Mouse (Mus musculus): ENCODE data around the gene Klhl22. TPM values are rescaled to one million over a fixed set of nuclear protein-coding genes. Genes with fewer than 3 reads are reported as not detected.

Klhl22 gene
- polyA plus RNA-seq, 1 experiment, result 12.4 TPM

GRCm38 (mm10) chr16:17776828-17777227 lies 17.4 kb downstream of the Klhl22 start:
- Histone ChIP-seq H3K4me3 (ENCODE audit: insufficient read depth, low read length) (no peak overlapping the region), H3K4me1 (ENCODE audit: control insufficient read depth, insufficient read depth, low read length) (peaks cover 8% of the 10 kb centered on the region), H3K27ac (ENCODE audit: insufficient read depth, low read depth, low read length) (no peak overlapping the region)
- TF ChIP-seq CTCF (IDR thresholded peaks at IDR 0.05; ENCODE audit: low read depth, low read length) (peak; percentile 40; the same call in 1 of the 2 replicates), POLR2A (IDR thresholded peaks at IDR 0.05; ENCODE audit: borderline replicate concordance, low read depth, low read length) (no peak)

GRCm38 (mm10) chr16:17778223-17778622 lies 18.8 kb downstream of the Klhl22 start:
- Histone ChIP-seq H3K4me1 (ENCODE audit: control insufficient read depth, insufficient read depth, low read length) (peaks cover 8% of the 10 kb centered on the region), H3K27ac (ENCODE audit: insufficient read depth, low read depth, low read length) (no peak overlapping the region), H3K4me3 (ENCODE audit: insufficient read depth, low read length) (no peak overlapping the region)
- TF ChIP-seq POLR2A (IDR thresholded peaks at IDR 0.05; ENCODE audit: borderline replicate concordance, low read depth, low read length) (no peak), CTCF (IDR thresholded peaks at IDR 0.05; ENCODE audit: low read depth, low read length) (no peak)

DNA sequence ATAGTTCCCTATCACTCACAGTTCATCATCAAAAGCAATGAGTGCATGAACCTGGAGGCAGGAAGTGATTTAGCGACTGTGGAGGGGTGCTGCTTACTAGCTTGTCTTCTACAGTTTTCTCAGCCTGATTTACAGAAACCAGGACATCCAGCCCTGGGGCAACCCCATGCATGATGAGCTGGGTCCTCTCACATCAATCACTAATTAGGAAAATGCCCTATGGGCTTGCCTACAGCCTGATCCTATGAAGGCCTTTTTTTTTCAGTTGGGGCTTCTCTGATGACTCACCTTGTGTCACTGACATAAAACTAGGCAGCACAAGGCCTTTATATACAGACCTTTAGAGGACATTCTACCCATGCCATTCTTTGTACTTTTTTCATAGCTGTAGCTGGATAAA lies 20.3 kb downstream of the Klhl22 start:
- TF ChIP-seq CTCF (IDR thresholded peaks at IDR 0.05; ENCODE audit: low read depth, low read length) (no peak), POLR2A (IDR thresholded peaks at IDR 0.05; ENCODE audit: borderline replicate concordance, low read depth, low read length) (no peak)
- H3K27ac ChIP-seq (ENCODE audit: insufficient read depth, low read depth, low read length), result no peak overlapping the region
- H3K4me1 ChIP-seq (ENCODE audit: control insufficient read depth, insufficient read depth, low read length), result peaks cover 10% of the 10 kb centered on the region
- no peak overlapping the region for H3K4me3 ChIP-seq (ENCODE audit: insufficient read depth, low read length)

DNA sequence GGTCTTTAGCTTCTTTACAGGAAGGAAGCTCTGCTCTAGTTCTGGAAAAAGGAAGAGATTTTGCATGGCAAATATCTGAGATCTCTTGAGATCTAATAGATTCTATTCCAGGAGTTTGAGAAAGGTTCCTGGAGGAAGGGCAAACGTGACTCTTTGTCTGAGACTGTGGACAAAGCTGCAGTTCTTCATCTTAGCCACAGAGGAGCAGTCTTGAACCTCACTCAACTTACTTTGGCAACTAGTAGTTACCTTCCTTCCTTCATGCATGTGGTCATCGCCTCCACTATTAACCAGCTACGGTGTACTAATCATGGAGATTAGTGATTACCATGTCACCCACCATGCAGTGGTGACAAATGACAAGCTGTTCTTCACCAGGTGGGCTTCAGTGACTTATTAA lies 25.9 kb downstream of the Klhl22 start:
- Histone ChIP-seq H3K4me1 (ENCODE audit: control insufficient read depth, insufficient read depth, low read length) (0 out of 2 replicates have a peak, but pooled peaks cover 2% of the 10 kb centered on the region), H3K27ac (ENCODE audit: insufficient read depth, low read depth, low read length) (no peak overlapping the region), H3K4me3 (ENCODE audit: insufficient read depth, low read length) (no peak overlapping the region)
- no peak for TF ChIP-seq CTCF (IDR thresholded peaks at IDR 0.05; ENCODE audit: low read depth, low read length)
- TF ChIP-seq POLR2A (IDR thresholded peaks at IDR 0.05; ENCODE audit: borderline replicate concordance, low read depth, low read length), result no peak

GRCm38 (mm10) chr16:17792728-17793127 lies 33.3 kb downstream of the Klhl22 start:
- TF ChIP-seq POLR2A (IDR thresholded peaks at IDR 0.05; ENCODE audit: borderline replicate concordance, low read depth, low read length) (no peak), CTCF (IDR thresholded peaks at IDR 0.05; ENCODE audit: low read depth, low read length) (no peak)
- Histone ChIP-seq H3K4me1 (ENCODE audit: control insufficient read depth, insufficient read depth, low read length) (peaks cover 3% of the 10 kb centered on the region; the same call in 1 of the 2 replicates), H3K27ac (ENCODE audit: insufficient read depth, low read depth, low read length) (no peak overlapping the region), H3K4me3 (ENCODE audit: insufficient read depth, low read length) (no peak overlapping the region)

DNA sequence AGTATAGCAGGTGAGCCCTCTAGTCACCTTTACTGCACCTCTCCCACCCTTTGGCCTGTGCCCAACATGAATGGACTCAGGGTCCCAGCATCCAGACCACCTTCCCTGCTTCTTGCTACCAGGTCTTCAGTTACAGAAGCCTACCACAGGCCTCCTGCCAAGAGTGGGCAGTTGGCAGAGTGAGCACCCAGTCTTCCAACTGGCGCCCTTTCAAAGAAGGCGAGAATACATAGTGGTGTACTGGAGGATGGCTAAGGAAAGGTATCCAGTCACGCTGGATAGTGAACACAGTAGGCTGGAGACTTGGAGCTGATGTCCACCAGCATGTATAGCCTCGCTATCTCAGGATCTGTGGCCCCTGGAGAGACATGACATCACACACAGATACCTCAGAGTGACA lies 34.6 kb downstream of the Klhl22 start:
- no peak for TF ChIP-seq POLR2A (IDR thresholded peaks at IDR 0.05; ENCODE audit: borderline replicate concordance, low read depth, low read length)
- no peak for TF ChIP-seq CTCF (IDR thresholded peaks at IDR 0.05; ENCODE audit: low read depth, low read length)

GRCm38 (mm10) chr16:17795643-17796042 lies 36.2 kb downstream of the Klhl22 start:
- no peak overlapping the region for H3K4me3 ChIP-seq (ENCODE audit: insufficient read depth, low read length)

More for the DNA sequence above, 34.6 kb downstream of the Klhl22 start:
- Histone ChIP-seq H3K4me3 (ENCODE audit: insufficient read depth, low read length) (no peak overlapping the region), H3K27ac (ENCODE audit: insufficient read depth, low read depth, low read length) (no peak overlapping the region), H3K4me1 (ENCODE audit: control insufficient read depth, insufficient read depth, low read length) (peaks cover 3% of the 10 kb centered on the region; the same call in 1 of the 2 replicates)

GRCm38 (mm10) chr16:17796519-17796918 lies 37.1 kb downstream of the Klhl22 start:
- H3K4me3 ChIP-seq (ENCODE audit: insufficient read depth, low read length), result peak overlapping the region; percentile 16; the same call in 1 of the 2 replicates

More at GRCm38 (mm10) chr16:17795643-17796042, 36.2 kb downstream of the Klhl22 start:
- no peak overlapping the region for H3K27ac ChIP-seq (ENCODE audit: insufficient read depth, low read depth, low read length)
- peaks cover 3% of the 10 kb centered on the region; the same call in 1 of the 2 replicates for H3K4me1 ChIP-seq (ENCODE audit: control insufficient read depth, insufficient read depth, low read length)
- TF ChIP-seq CTCF (IDR thresholded peaks at IDR 0.05; ENCODE audit: low read depth, low read length) (no peak), POLR2A (IDR thresholded peaks at IDR 0.05; ENCODE audit: borderline replicate concordance, low read depth, low read length) (no peak)

GRCm38 (mm10) chr16:17796971-17797811 lies 37.8 kb downstream of the Klhl22 start, which contains the start of gene Scarf2:
Gene Scarf2 (plus strand): TSS chr16:17797282.
- Histone ChIP-seq H3K4me1 (ENCODE audit: control insufficient read depth, insufficient read depth, low read length) (peaks cover 3% of the 10 kb centered on the region; the same call in 1 of the 2 replicates), H3K27ac (ENCODE audit: insufficient read depth, low read depth, low read length) (no peak within 1 kb of the TSS), H3K4me3 (ENCODE audit: insufficient read depth, low read length) (peak within 1 kb of the TSS; percentile 16)
- no peak for TF ChIP-seq POLR2A (IDR thresholded peaks at IDR 0.05; ENCODE audit: borderline replicate concordance, low read depth, low read length)
- TF ChIP-seq CTCF (IDR thresholded peaks at IDR 0.05; ENCODE audit: low read depth, low read length), result no peak

More at GRCm38 (mm10) chr16:17796519-17796918, 37.1 kb downstream of the Klhl22 start:
- TF ChIP-seq CTCF (IDR thresholded peaks at IDR 0.05; ENCODE audit: low read depth, low read length), result no peak
- no peak for TF ChIP-seq POLR2A (IDR thresholded peaks at IDR 0.05; ENCODE audit: borderline replicate concordance, low read depth, low read length)
- H3K27ac ChIP-seq (ENCODE audit: insufficient read depth, low read depth, low read length), result no peak overlapping the region
- H3K4me1 ChIP-seq (ENCODE audit: control insufficient read depth, insufficient read depth, low read length), result peaks cover 3% of the 10 kb centered on the region; the same call in 1 of the 2 replicates

DNA sequence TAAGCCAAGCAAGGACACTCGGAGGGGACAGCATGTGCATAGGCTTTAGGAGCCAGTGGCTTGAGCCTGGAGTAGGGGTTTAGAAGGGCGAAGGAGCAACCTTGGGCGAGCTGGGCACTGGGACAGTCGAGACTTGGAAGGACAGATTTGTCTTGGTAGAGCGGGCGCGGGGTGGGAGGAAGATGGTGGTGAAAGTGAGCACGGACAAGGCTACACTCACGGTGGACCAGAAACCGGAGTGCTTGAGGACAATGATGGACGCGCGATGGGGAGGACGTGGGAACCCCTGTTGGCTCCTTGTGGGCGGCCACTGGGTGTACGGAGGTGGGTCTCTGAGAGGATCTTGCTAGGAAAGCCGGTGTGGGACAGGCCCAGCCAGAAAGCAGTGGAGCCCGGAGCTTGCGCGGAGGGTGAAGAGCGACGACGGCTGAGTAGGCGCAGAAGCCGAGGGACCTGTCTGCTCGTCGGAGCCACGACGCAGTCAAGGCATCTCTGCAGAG lies 38.4 kb downstream of the Klhl22 start:
- Histone ChIP-seq H3K27ac (ENCODE audit: insufficient read depth, low read depth, low read length) (no peak overlapping the region), H3K4me1 (ENCODE audit: control insufficient read depth, insufficient read depth, low read length) (peaks cover 5% of the 10 kb centered on the region; the same call in 1 of the 2 replicates), H3K4me3 (ENCODE audit: insufficient read depth, low read length) (no peak overlapping the region)
- TF ChIP-seq POLR2A (IDR thresholded peaks at IDR 0.05; ENCODE audit: borderline replicate concordance, low read depth, low read length), result no peak
- TF ChIP-seq CTCF (IDR thresholded peaks at IDR 0.05; ENCODE audit: low read depth, low read length), result no peak

All from bone marrow macrophage, adult 2 months (primary cell).